Comparison of ENCODE assay signal across 8 mouse cellular contexts in the genomic region with DNA sequence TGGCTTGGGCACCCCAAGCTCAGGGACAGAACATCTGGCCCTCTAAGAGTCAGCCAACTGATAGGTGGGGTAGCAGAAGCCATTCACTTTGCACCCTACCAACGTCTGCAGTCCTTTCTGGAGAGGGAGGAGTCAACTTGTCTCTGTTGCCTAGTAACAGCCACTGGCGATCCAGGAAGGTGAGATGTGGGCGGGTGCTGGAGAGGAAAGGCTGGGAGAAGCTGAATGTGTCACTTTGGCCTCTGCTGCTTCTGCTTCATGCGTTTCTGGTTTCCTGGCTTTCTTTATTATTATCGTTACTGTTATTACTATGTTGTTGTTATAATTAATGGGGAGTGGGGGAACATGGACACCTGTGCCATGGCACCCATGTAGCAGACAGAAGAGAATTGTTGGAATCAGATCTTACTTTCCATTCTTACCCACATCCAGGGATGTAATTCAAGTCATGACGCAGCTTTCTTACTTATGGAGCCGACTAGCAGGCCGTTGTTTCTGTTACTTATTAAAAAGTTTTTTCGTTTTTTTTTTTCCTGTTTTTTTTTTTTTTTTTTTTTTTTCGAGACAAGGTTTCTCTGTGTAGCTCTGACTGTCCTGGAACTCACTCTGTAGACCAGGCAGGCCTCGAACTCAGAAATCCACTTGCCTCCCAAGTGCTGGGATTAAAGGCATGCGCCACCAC. TPM values are rescaled to one million over a fixed set of nuclear protein-coding genes. Genes with fewer than 3 reads are reported as not detected.
DNase-seq lines count a peak whose midpoint lies in the region; ATAC-seq and TF ChIP-seq lines count a peak whose summit lies in the region.

A gene (plus strand): TSS at position 156 of the 682 bp plus-strand sequence.

- no peak for TF ChIP-seq EP300 in heart, adult 2 months (IDR thresholded peaks at IDR 0.05; ENCODE audit: insufficient read depth, low read depth, low read length)

- no peak within 1 kb of the TSS for H3K4me2 ChIP-seq in embryonic facial prominence, embryonic 12.5 days (replicated peaks)
- H3K4me2 ChIP-seq in heart, embryonic 14.5 days (ENCODE audit: low read length): no peak within 1 kb of the TSS
- no peak within 1 kb of the TSS for H3K4me2 ChIP-seq in midbrain, embryonic 14.5 days (ENCODE audit: low read length)

- no peak within 1 kb of the TSS for H3K4me3 ChIP-seq in heart, adult 2 months
- no peak within 1 kb of the TSS for H3K4me3 ChIP-seq in embryonic facial prominence, embryonic 12.5 days
- no peak within 1 kb of the TSS for H3K4me3 ChIP-seq in heart, embryonic 14.5 days (ENCODE audit: control insufficient read depth in 1 of 2, insufficient read depth in 1 of 2, low read depth in 1 of 2, low read length in 2 of 2)
- H3K4me3 ChIP-seq in midbrain, embryonic 14.5 days (replicated peaks; ENCODE audit: low read depth, low read length): no peak within 1 kb of the TSS

- H3K9me3 ChIP-seq in embryonic facial prominence, embryonic 12.5 days: no peaks in the 10 kb centered on the region
- H3K9me3 ChIP-seq in heart, embryonic 14.5 days (ENCODE audit: control insufficient read depth, low read length): no peaks in the 10 kb centered on the region
- H3K9me3 ChIP-seq in midbrain, embryonic 14.5 days (ENCODE audit: control insufficient read depth, low read length): no peaks in the 10 kb centered on the region

- H3K36me3 ChIP-seq in heart, adult 2 months (ENCODE audit: control insufficient read depth, insufficient read depth, low read length): no peaks in the 10 kb centered on the region
- no peaks in the 10 kb centered on the region for H3K36me3 ChIP-seq in embryonic facial prominence, embryonic 12.5 days
- H3K36me3 ChIP-seq in heart, embryonic 14.5 days (ENCODE audit: control insufficient read depth, insufficient read depth, low read length): no peaks in the 10 kb centered on the region
- H3K36me3 ChIP-seq in midbrain, embryonic 14.5 days (ENCODE audit: control insufficient read depth, insufficient read depth, low read length): no peaks in the 10 kb centered on the region

- peaks cover 1% of the 10 kb centered on the region; the same call in 1 of the 2 replicates for H3K4me1 ChIP-seq in heart, adult 2 months (ENCODE audit: control insufficient read depth, insufficient read depth, low read length)
- peaks cover 9% of the 10 kb centered on the region; the same call in 1 of the 2 replicates for H3K4me1 ChIP-seq in embryonic facial prominence, embryonic 12.5 days
- H3K4me1 ChIP-seq in heart, embryonic 14.5 days (ENCODE audit: control insufficient read depth in 2 of 2, insufficient read depth in 2 of 2, low read length in 2 of 2): 0 out of 4 replicates have a peak, but pooled peaks cover 0 to 5% of the 10 kb centered on the region in 2 experiments
- H3K4me1 ChIP-seq in midbrain, embryonic 14.5 days (ENCODE audit: control insufficient read depth, insufficient read depth, low read length): peaks cover 7% of the 10 kb centered on the region; the same call in 1 of the 2 replicates

- 51% methylated on average over 12 of the region's 12 CpGs for WGBS in heart, adult 2 months
- 44% methylated on average over 12 of the region's 12 CpGs for WGBS in embryonic facial prominence, embryonic 12.5 days
- WGBS in heart, embryonic 14.5 days: 52% methylated on average over 11 of the region's 12 CpGs
- WGBS in midbrain, embryonic 14.5 days: 49% methylated on average over 12 of the region's 12 CpGs

- no peak for DNase-seq in heart, adult 2 months
- no peak for DNase-seq in heart, adult 11 months
- DNase-seq in ES-CJ7 (ENCODE audit: low read depth, low spot score): peak; percentile 93
- peak in 1 of 2 experiments; percentile 41 for DNase-seq in left cerebral cortex, postnatal 14 days (ENCODE audit: low spot score in 2 of 2)
- DNase-seq in midbrain, embryonic 14.5 days: peak; percentile 46
- no peak for DNase-seq in right cerebral cortex, postnatal 36 days (ENCODE audit: low spot score in 2 of 2)

- intact Hi-C loops in heart, adult 2 months (cut with DNase I): no loop called here
- intact Hi-C loops in left cerebral cortex, postnatal 14 days (cut with DNase I): no loop called here

- no peaks in the 10 kb centered on the region for H3K27me3 ChIP-seq in heart, adult 2 months (ENCODE audit: control insufficient read depth, insufficient read depth, low read length)
- H3K27me3 ChIP-seq in embryonic facial prominence, embryonic 12.5 days: no peaks in the 10 kb centered on the region
- H3K27me3 ChIP-seq in heart, embryonic 14.5 days (ENCODE audit: control insufficient read depth, insufficient read depth, low read length): no peaks in the 10 kb centered on the region
- no peaks in the 10 kb centered on the region for H3K27me3 ChIP-seq in midbrain, embryonic 14.5 days (ENCODE audit: control insufficient read depth, insufficient read depth, low read length)

- no peak for TF ChIP-seq CTCF in heart, adult 2 months (IDR thresholded peaks at IDR 0.05)

- no peaks in the 10 kb centered on the region for H3K79me2 ChIP-seq in heart, adult 2 months (replicated peaks; ENCODE audit: control insufficient read depth, insufficient read depth, low read length)

- ATAC-seq in embryonic facial prominence, embryonic 12.5 days (ENCODE audit: insufficient number of reproducible peaks, insufficient read depth, low FRiP score, low TSS enrichment): no peak
- ATAC-seq in heart, embryonic 14.5 days (ENCODE audit: insufficient number of reproducible peaks, insufficient read depth, low FRiP score, low read depth): no peak
- ATAC-seq in midbrain, embryonic 14.5 days (ENCODE audit: low FRiP score, low TSS enrichment): no peak

- H3K27ac ChIP-seq in heart, adult 2 months: no peak within 1 kb of the TSS
- no peak within 1 kb of the TSS for H3K27ac ChIP-seq in embryonic facial prominence, embryonic 12.5 days
- H3K27ac ChIP-seq in heart, embryonic 14.5 days (replicated peaks in 1 of 2; ENCODE audit: control insufficient read depth in 1 of 2, insufficient read depth in 1 of 2, low read depth in 2 of 2, low read length in 2 of 2): no peak within 1 kb of the TSS
- no peak within 1 kb of the TSS for H3K27ac ChIP-seq in midbrain, embryonic 14.5 days (replicated peaks; ENCODE audit: low read depth, low read length)

- TF ChIP-seq POLR2A in heart, adult 2 months (IDR thresholded peaks at IDR 0.05; ENCODE audit: insufficient read depth, low read depth, low read length): no peak

- H3K9ac ChIP-seq in heart, adult 2 months (ENCODE audit: low read depth, low read length): no peak within 1 kb of the TSS
- no peak within 1 kb of the TSS for H3K9ac ChIP-seq in embryonic facial prominence, embryonic 12.5 days
- no peak within 1 kb of the TSS for H3K9ac ChIP-seq in heart, embryonic 14.5 days (ENCODE audit: low read length)
- no peak within 1 kb of the TSS for H3K9ac ChIP-seq in midbrain, embryonic 14.5 days (replicated peaks; ENCODE audit: low read length)

RNA-seq across cellular contexts. Expression of the gene that starts here (rescaled TPM):
- 10 to 100 TPM; 88.7 to 96.7 TPM for total RNA-seq in heart, adult 2 months (2021)
- polyA plus RNA-seq in heart, adult 2 months (2012; rRNA removed): 21.9 and 36.4 TPM in 2 replicates
- polyA plus RNA-seq in embryonic facial prominence, embryonic 12.5 days (2016; fragmentation: Nextera tagmentation; extraction: Ambion mirVana): 644 and 679 TPM in 2 replicates
- polyA plus RNA-seq in heart, embryonic 14.5 days (2014; fragmentation: Nextera tagmentation; extraction: Ambion mirVana): 218 and 223 TPM in 2 replicates
- 100 to 1,000 TPM; 171 to 193 TPM for total RNA-seq in left cerebral cortex, postnatal 14 days (2021)
- 376 and 427 TPM in 2 replicates for polyA plus RNA-seq in midbrain, embryonic 14.5 days (2014; fragmentation: Nextera tagmentation; extraction: Ambion mirVana)

Comparison
In these comparisons a context has a peak if more than half of its experiments do, and no peak if none do; other contexts are left out.
1. DNase-seq: peak in ES-CJ7 (single experiment) and midbrain, embryonic 14.5 days (single experiment); none in heart, adult 2 months (0 of 2), heart, adult 11 months (single experiment) and right cerebral cortex, postnatal 36 days (0 of 2).